Mouse (Mus musculus) thymus, adult 2 months (tissue): Measurements from ENCODE around the gene Ajuba. TPM values are rescaled to one million over a fixed set of nuclear protein-coding genes. Genes with fewer than 3 reads are reported as not detected.
"Not testable (repeated sequence)": the region's sequence is repeated elsewhere in the genome, so short reads cannot be mapped to it uniquely, and the experiment has no call there.

Experiments used
- DNase-seq: peaks from one replicate; pipeline ENCODE4 v3.0.0; 2021
- H3K27ac ChIP-seq: fragments of 200-500 bp; 2 replicates; pipeline ENCODE4 v1.5.1; 2012; ENCODE audit warnings: low read length, control low read depth; ENCODE audit not compliant: control insufficient read depth, insufficient read depth
- H3K27me3 ChIP-seq: fragments of 200-500 bp; 2 replicates; pipeline ENCODE4 v1.6.1; 2012; ENCODE audit warnings: mild to moderate bottlenecking, low read length, moderate library complexity, mixed read lengths; ENCODE audit not compliant: control insufficient read depth, insufficient read depth
- H3K36me3 ChIP-seq: fragments of 200-500 bp; 2 replicates; pipeline ENCODE4 v1.6.1; 2012; ENCODE audit warnings: mild to moderate bottlenecking, low read length, moderate library complexity; ENCODE audit not compliant: control insufficient read depth, insufficient read depth
- H3K4me1 ChIP-seq: fragments of 200-500 bp; replicated peaks from 2 replicates; pipeline ENCODE4 v1.6.1; 2012; ENCODE audit warnings: low read length; ENCODE audit not compliant: control insufficient read depth, insufficient read depth
- H3K4me3 ChIP-seq: fragments of 200-500 bp; 2 replicates; pipeline ENCODE4 v1.5.1; 2012; ENCODE audit warnings: mild to moderate bottlenecking, low read length, control low read depth, moderate library complexity; ENCODE audit not compliant: control insufficient read depth, insufficient read depth
- CTCF ChIP-seq: fragments of 200-500 bp; IDR thresholded peaks from 2 replicates; pipeline ENCODE4 v1.5.1; 2012; ENCODE audit warnings: mild to moderate bottlenecking, control low read depth, low read length, moderate library complexity, borderline replicate concordance; ENCODE audit not compliant: control insufficient read depth, poor library complexity, insufficient read depth; ENCODE audit errors: extremely low read depth
- POLR2A ChIP-seq: fragments of 200-500 bp; IDR thresholded peaks from 2 replicates; pipeline ENCODE4 v1.6.1; 2012; ENCODE audit warnings: mild to moderate bottlenecking, low read length, control low read depth, moderate library complexity; ENCODE audit not compliant: control insufficient read depth, poor library complexity, insufficient read depth; ENCODE audit errors: extremely low read depth
- WGBS: fragments of 180-500 bp; shearing (Covaris S2); methylation state at CpG from one replicate; pipeline ENCODE4 v1.1.7; 2018; 5-methylcytosine and 5-hydroxymethylcytosine counted together
- polyA plus RNA-seq: library from polyadenylated mRNA; depleted of rRNA; stranded (reverse); fragments of >200 nt; gene quantifications from 2 replicates; pipeline ENCODE4 v1.2.3, GENCODE M21; 2012

The Ajuba gene
- polyA plus RNA-seq, 1 experiment: 17.6 TPM

DNA sequence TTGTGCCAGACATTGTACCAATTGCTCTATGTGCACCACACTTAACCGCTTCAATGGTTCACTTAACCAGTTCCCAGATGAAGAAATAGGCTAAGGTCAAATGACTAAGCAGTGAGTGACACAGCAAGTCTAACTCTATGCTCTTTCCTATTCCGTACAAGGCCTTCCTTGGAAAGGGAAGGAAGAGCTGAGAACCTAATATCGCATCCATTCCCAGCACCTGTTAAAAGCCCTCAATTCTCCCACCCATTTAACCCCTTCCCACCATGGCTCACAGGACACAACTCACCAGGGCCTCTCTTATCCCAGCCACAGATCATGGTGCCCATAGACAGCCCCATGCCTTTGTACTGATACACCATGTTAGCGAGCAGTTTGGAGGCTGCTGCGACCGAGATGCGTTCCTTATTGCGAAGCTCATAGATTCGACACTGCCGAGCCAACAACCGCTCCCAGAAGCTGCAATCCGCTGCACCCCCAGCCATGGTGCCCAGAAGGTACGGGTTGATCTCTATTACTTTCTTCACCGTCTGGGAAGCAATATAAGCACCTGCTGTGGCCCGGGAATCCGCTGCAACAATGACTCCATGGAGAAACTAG lies 39.0 kb upstream of the Ajuba start:
- peaks cover 9% of the 10 kb centered on the region for H3K4me1 ChIP-seq
- H3K27ac ChIP-seq: no peak overlapping the region
- peaks cover 12% of the 10 kb centered on the region for H3K36me3 ChIP-seq
- whole genome bisulfite sequencing: 98% methylated on average over 16 of the region's 16 CpGs
- DNase-seq: no peak
- H3K4me3 ChIP-seq: no peak overlapping the region
- H3K27me3 ChIP-seq: no peaks in the 10 kb centered on the region
- no peak for TF ChIP-seq POLR2A
- TF ChIP-seq CTCF: no peak

- H3K4me1 ChIP-seq, H3K4me3 ChIP-seq, H3K27me3 ChIP-seq, H3K27ac ChIP-seq, DNase-seq: not testable (repeated sequence)
- H3K36me3 ChIP-seq: peaks cover 12% of the 10 kb centered on the region
- WGBS: 97% methylated on average over 16 of the region's 16 CpGs
Measured at GRCm38 (mm10) chr14:54614130-54614529, 36.8 kb upstream of the Ajuba start.

DNA sequence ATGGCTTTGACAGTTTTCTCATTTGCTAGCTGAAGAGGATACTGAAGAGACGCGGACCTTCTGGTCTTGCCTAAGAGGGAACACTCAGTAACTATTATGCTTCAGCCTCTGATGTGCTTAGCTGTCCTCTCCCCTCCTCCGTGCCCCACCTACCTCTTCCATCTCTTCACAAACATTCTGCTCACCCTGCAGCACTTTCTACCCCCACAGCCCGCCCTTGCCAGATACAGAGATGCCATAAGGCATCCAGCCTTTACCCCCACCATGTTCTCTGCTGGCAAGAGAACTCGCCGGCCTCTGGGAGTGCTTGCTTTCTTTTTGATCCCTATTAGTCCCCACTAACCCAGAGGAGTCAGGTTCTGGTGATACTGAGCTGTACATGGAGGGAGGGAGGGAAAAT lies 33.3 kb upstream of the Ajuba start:
- no peak overlapping the region for H3K4me3 ChIP-seq
- no peak overlapping the region for H3K27ac ChIP-seq
- TF ChIP-seq CTCF (no peak), POLR2A (no peak)
- 96% methylated on average over 6 of the region's 6 CpGs for WGBS
- H3K36me3 ChIP-seq: peaks cover 12% of the 10 kb centered on the region
- no peaks in the 10 kb centered on the region for H3K27me3 ChIP-seq
- H3K4me1 ChIP-seq: peaks cover 3% of the 10 kb centered on the region
- no peak for DNase-seq

DNA sequence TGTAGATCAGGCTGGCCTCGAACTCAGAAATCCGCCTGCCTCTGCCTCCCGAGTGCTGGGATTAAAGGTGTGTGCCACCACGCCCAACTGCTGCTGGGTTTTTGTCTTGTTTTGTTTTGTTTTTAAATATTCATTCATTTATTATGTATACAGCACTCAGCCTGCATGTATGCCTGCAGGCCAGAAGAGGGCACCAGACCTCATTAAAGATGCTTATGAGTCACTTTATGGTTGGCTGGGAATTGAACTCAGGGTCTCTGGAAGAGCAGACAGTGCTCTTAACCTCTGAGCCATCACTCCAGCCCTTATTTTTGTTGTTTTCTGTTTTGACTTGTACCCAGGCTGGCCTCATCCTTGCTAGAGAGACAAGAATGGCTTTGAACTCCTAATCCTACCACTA lies 32.6 kb upstream of the Ajuba start:
- Histone ChIP-seq H3K27me3 (no peaks in the 10 kb centered on the region), H3K27ac (no peak overlapping the region), H3K4me3 (no peak overlapping the region), H3K4me1 (peaks cover 3% of the 10 kb centered on the region), H3K36me3 (peaks cover 9% of the 10 kb centered on the region)
- TF ChIP-seq POLR2A: no peak
- no peak for TF ChIP-seq CTCF
- peak; percentile 37 for DNase-seq
- WGBS: 91% methylated on average over 4 of the region's 4 CpGs

DNA sequence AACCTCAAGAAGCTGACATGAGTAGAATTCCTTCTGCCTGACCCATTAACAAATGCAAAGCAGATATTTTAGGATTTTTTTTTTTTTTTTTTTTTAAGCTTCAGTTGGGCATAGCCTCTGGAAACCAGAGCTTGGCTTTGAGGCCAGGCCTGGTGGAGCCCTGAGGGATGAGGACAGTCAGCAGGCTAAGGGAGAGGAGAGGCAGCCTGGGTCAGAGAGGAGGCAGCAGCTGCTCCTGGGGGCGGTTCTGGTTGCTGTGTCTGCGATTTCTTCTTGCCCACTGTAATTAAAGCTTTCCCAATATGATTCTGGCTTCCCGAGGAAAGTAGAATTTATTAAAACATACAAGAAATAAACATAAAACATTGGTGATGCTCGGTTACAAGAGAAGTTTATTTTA lies 31.9 kb upstream of the Ajuba start:
- Histone ChIP-seq H3K27me3 (no peaks in the 10 kb centered on the region), H3K36me3 (peaks cover 9% of the 10 kb centered on the region), H3K4me1 (peaks cover 3% of the 10 kb centered on the region), H3K4me3 (no peak overlapping the region), H3K27ac (no peak overlapping the region)
- no peak for DNase-seq
- 93% methylated on average over 4 of the region's 4 CpGs for WGBS
- TF ChIP-seq POLR2A: no peak
- TF ChIP-seq CTCF: no peak

DNA sequence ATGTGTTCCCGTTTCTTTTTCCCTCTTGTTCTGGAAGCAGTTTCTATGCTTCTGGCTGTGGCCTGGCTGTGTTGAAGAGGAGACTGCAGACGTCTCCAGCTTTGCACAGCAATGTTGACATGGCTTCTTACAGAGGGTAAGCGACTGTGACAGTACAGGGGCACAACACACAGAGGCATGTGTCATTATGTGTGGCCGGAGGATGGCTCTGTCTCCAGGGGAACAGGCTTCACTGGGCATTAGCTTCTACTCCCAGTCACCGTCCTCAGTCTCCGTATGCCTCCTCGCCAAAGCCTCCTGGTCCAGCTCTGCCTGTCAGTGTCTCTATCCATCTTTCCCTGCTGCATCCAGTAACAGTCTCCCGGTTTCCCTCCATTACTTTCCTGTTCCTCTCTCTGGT lies 29.9 kb upstream of the Ajuba start:
- H3K4me1 ChIP-seq: peaks cover 4% of the 10 kb centered on the region
- TF ChIP-seq CTCF (no peak), POLR2A (no peak)
- 85% methylated on average over 8 of the region's 8 CpGs for WGBS
- H3K27ac ChIP-seq: no peak overlapping the region
- no peak overlapping the region for H3K4me3 ChIP-seq
- no peaks in the 10 kb centered on the region for H3K27me3 ChIP-seq
- no peak for DNase-seq
- peaks cover 5% of the 10 kb centered on the region; the same call in 1 of the 2 replicates for H3K36me3 ChIP-seq

DNA sequence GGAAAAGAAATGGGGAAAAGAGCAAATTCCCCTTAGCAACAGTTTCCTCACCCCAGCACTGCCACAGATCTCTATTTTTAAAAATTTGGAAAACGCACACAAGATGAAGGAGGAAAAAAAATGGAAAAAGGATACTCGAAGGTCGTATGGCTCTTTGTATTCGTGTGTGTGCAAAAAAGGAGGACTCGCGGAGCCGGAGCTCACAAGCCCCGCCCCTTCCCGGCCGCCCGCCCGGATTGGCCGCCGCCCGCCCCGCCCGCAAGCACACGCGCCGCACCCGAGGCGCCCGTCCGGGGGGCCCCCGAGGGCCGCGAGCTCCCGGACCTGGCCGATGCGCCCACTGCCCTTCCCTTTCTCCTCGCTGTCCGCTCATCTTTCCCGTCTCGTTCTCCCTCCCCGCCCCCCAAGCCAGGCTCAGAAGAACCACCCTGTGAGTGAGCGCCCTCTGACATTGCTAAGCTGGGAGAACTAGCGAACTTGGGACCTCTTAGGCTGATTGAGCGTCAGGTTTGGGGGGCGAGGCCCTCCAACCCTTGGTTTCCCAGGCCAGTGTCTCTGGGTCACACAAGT lies 28.5 kb upstream of the Ajuba start, which contains the start of gene 4931414P19Rik:
Gene 4931414P19Rik (minus strand): TSS at position 242 of the 570 bp plus-strand sequence.
- no peaks in the 10 kb centered on the region for H3K27me3 ChIP-seq
- H3K36me3 ChIP-seq: no peaks in the 10 kb centered on the region
- 2% methylated on average over 39 of the region's 39 CpGs for WGBS
- peak; percentile 82 for DNase-seq
- H3K4me3 ChIP-seq: peak within 1 kb of the TSS; percentile 69
- H3K4me1 ChIP-seq: peaks cover 4% of the 10 kb centered on the region
- peak within 1 kb of the TSS; percentile 8; the same call in 1 of the 2 replicates for H3K27ac ChIP-seq
- TF ChIP-seq CTCF: no peak
- peak; percentile 45; the same call in 1 of the 2 replicates for TF ChIP-seq POLR2A
